Mouse (Mus musculus): ENCODE results near the gene Slc22a18.
A peak's percentile ranks its signal among the peaks of the same experiment; 100 is the strongest.
"Not testable (repeated sequence)": the region's sequence is repeated elsewhere in the genome, so short reads cannot be mapped to it uniquely, and the experiment has no call there.

Slc22a18 gene

GRCm38 (mm10) chr7:143505823-143506222, 32.3 kb downstream of the Slc22a18 start:
- peak; percentile 44 to 75 for DNase-seq

- no peak for DNase-seq
Observed at GRCm38 (mm10) chr7:143506271-143506670, 32.7 kb downstream of the Slc22a18 start.

- DNase-seq: peak; percentile 27 to 63
Observed at GRCm38 (mm10) chr7:143506675-143507074, 33.1 kb downstream of the Slc22a18 start.

GRCm38 (mm10) chr7:143509566-143509965, 36.0 kb downstream of the Slc22a18 start:
- no peak for DNase-seq

GRCm38 (mm10) chr7:143510593-143511334, 37.2 kb downstream of the Slc22a18 start:
- DNase-seq: no peak

- no peak for DNase-seq
Observed at GRCm38 (mm10) chr7:143511335-143511712, 37.8 kb downstream of the Slc22a18 start.

- DNase-seq: no peak
Observed at GRCm38 (mm10) chr7:143513763-143514415, 40.4 kb downstream of the Slc22a18 start.

GRCm38 (mm10) chr7:143514416-143514768, 40.9 kb downstream of the Slc22a18 start:
- DNase-seq: no peak

- no peak for DNase-seq
Observed at GRCm38 (mm10) chr7:143519333-143519732, 45.8 kb downstream of the Slc22a18 start.

- peak; percentile 17 to 44 for DNase-seq
Observed at GRCm38 (mm10) chr7:143532410-143532809, 58.9 kb downstream of the Slc22a18 start.

GRCm38 (mm10) chr7:143533284-143533683, 59.7 kb downstream of the Slc22a18 start:
- DNase-seq: no peak

GRCm38 (mm10) chr7:143536251-143536650, 62.7 kb downstream of the Slc22a18 start:
- DNase-seq: no peak

GRCm38 (mm10) chr7:143538229-143538628, 64.7 kb downstream of the Slc22a18 start:
- DNase-seq: not testable (repeated sequence)

GRCm38 (mm10) chr7:143538671-143539070, 65.1 kb downstream of the Slc22a18 start:
- DNase-seq: no peak

GRCm38 (mm10) chr7:143544368-143544767, 70.8 kb downstream of the Slc22a18 start:
- DNase-seq: peak in 1 of 2 experiments; percentile 38

- DNase-seq: no peak
Observed at GRCm38 (mm10) chr7:143546554-143546953, 73.0 kb downstream of the Slc22a18 start.

- no peak for DNase-seq
Observed at GRCm38 (mm10) chr7:143548231-143548961, 74.9 kb downstream of the Slc22a18 start.
